Mouse (Mus musculus): ENCODE data around the gene Arhgap31.
"Not testable (repeated sequence)": the region's sequence is repeated elsewhere in the genome, so short reads cannot be mapped to it uniquely, and the experiment has no call there.

The Arhgap31 gene

DNA sequence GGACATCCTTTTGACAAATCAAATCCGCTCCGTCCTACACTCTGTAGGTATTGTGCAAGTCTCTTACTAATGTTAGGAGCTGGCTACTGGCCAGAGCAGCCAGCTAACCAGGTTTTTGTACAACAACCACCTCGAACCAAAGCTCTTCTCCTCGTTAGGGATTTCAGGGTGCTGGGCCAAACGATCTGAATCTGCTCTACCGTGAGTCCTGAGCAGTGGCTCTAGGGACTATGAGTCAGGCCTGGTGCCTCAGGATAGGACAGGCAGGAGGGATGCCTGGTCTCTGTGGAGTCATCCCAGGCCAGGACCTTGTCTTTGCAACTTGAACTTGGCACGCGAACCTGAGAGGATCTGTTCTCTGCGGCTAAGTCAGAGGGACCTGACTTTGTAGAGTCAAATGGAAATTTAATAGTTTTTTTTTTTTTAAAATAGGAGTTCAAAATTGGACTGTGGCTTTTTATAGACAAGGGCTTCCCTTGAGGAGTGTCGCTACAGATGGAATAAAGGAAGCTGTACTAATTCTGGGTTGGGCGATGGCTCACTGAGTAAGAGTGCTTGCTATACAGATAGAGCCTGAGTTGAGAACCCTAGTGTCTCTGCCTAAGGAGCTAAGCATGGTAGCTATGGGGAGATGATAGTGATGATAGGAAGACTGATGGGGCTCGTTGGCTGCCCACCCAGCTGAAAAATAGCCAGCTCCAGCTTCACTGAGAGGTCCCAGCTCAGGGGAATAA is 24.4 kb downstream of the Arhgap31 start:
- peak; percentile 86 for DNase-seq (ENCODE audit: low read depth, low spot score)

DNA sequence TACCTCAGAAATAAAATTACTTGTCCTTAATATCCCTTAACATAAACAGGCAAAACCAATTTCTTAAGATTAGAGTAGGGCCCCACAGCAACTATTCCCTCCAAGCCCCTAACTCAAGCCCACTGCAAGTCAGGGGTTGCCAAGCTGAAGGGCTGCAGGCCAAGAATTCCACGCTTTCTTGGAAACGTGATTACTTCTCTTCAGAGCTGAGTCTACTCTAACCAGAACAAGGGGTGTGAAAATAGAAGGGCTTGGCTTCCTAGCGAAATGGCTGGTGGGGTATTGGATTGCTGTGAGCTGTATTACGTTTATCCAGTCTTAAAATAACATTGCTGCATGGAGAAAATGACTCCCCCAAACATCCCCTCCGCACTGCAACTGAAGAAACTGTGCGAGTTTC is 25.4 kb downstream of the Arhgap31 start:
- peak; percentile 51 for DNase-seq (ENCODE audit: low read depth, low spot score)

DNA sequence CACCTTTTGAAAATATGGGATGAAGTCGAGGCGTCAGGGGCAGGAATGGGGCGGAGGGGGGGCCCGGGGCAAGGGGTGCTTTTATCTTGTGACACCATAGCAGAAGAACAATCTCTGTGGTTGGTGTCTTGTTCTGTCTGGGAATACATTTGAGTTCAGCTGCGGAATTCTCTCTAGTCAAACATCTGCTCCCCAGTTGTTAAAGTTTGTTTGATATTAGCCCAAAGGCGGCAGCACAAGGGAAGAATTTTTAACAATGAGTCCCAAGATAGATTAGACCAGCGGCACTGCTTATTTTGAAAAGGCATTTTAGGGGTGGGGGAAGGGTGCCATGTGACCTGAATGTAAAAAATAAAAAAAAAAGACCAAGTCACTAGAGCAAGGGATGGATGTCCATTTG is 30.0 kb downstream of the Arhgap31 start:
- DNase-seq (ENCODE audit: low read depth, low spot score): no peak

- DNase-seq (ENCODE audit: low read depth, low spot score): no peak
Observed at GRCm38 (mm10) chr16:38681313-38681712, 31.8 kb downstream of the Arhgap31 start.

GRCm38 (mm10) chr16:38679431-38680021 is 33.5 kb downstream of the Arhgap31 start:
- peak; percentile 20 for DNase-seq (ENCODE audit: low read depth, low spot score)

DNA sequence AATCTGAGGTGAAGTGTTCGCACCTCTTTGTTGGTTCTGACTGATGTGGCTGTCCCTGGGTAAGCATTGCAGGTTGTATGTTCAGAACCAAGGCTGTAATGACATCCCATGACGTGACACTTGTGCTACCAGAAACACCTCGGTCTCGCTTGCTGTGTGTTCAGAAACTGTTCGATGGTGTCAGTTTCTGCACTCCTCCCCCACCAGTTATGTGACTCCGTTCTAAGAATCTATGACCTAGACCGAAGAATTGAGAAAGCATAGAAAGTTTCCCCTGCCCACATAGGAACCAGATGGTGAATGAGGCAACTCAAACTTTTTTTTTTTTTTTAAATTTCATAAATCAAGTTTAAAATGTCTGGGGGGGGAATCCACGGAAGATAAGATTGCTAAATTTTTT is 34.2 kb downstream of the Arhgap31 start:
- peak; percentile 21 for DNase-seq (ENCODE audit: low read depth, low spot score)

GRCm38 (mm10) chr16:38677941-38678340 is 35.1 kb downstream of the Arhgap31 start:
- DNase-seq (ENCODE audit: low read depth, low spot score): not testable (repeated sequence)

GRCm38 (mm10) chr16:38677171-38677570 is 35.9 kb downstream of the Arhgap31 start:
- DNase-seq (ENCODE audit: low read depth, low spot score): no peak

DNA sequence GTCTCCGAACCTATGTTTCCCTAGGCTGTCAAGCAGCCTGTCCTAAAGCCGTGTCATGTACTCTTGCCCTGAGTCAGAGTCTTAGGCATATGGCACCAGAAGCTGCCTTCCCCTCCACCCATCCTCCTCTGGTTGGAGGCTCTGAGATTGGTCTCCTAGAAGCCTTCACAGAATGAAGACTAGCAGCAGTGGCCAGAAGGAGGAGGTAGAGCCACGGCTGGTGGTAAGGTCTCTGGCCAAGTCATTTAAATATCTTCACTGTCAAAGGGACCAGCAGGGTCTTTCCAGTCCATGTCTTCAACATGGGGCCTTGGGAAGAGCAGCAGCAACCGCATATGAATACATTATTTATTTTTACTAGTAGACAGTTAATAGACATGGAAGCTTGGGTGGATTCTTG is 36.4 kb downstream of the Arhgap31 start:
- no peak for DNase-seq (ENCODE audit: low read depth, low spot score)

GRCm38 (mm10) chr16:38675600-38676335 is 37.3 kb downstream of the Arhgap31 start:
- DNase-seq (ENCODE audit: low read depth, low spot score): no peak

DNA sequence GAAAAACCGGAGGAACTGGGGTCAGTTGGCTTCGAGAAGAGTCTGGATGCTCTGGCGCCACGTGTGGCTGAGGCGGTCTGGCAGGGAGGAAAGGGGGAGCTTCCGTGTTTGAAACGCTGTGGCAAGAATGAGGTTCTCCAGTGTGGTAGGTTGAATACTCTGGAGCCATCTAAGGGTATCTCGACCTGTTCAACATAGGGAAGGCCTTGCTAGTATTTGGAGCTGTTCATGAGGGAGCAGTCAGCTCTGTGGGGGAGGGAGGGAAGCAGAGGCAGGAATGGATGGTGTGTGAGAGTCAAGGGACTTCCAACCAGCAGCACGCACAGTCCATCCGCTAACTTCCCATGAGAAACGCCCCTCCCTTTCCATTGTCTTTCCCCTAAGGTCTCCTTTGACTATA is 38.2 kb downstream of the Arhgap31 start:
- no peak for DNase-seq (ENCODE audit: low read depth, low spot score)

- no peak for DNase-seq (ENCODE audit: low read depth, low spot score)
Observed at GRCm38 (mm10) chr16:38673511-38673910, 39.6 kb downstream of the Arhgap31 start.

- no peak for DNase-seq (ENCODE audit: low read depth, low spot score)
Observed at GRCm38 (mm10) chr16:38672947-38673346, 40.1 kb downstream of the Arhgap31 start.

GRCm38 (mm10) chr16:38672370-38672769 is 40.7 kb downstream of the Arhgap31 start:
- no peak for DNase-seq (ENCODE audit: low read depth, low spot score)

DNA sequence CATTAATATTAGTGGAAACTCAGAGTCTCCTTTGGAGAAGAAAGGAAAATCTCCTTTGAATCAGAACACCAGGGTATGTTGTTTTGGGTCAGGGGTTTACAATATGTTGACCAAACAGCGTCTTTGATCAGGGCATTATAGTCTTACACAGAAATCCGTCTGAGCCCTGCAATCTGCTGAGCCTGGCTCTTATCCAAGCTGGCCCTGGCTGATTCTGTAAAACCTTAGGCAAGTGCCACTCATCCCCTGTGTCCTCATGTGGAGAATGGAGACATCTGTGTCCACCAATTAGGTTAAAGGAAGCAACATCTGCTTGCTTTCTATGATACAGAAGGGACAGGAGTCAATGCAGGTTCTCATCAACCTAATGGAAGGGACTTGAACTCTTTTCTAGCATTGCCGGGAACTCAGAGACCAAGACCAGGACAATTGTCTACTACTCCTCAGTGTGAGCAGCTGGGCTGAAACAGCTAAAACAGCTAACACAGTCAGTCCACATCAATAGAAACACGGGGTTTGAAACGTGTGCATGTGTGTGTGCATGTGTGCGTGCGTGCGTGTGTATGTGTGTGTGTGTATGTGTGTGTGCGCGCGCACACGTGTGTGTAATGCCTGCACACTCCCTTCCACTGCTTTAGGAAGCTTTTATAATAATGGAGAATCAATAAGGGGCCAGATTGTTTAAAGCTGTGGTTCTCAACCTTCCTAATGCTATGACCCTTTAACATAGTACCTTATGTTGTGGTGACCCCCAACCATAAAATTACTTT is 42.3 kb downstream of the Arhgap31 start:
- DNase-seq (ENCODE audit: low read depth, low spot score): no peak

DNA sequence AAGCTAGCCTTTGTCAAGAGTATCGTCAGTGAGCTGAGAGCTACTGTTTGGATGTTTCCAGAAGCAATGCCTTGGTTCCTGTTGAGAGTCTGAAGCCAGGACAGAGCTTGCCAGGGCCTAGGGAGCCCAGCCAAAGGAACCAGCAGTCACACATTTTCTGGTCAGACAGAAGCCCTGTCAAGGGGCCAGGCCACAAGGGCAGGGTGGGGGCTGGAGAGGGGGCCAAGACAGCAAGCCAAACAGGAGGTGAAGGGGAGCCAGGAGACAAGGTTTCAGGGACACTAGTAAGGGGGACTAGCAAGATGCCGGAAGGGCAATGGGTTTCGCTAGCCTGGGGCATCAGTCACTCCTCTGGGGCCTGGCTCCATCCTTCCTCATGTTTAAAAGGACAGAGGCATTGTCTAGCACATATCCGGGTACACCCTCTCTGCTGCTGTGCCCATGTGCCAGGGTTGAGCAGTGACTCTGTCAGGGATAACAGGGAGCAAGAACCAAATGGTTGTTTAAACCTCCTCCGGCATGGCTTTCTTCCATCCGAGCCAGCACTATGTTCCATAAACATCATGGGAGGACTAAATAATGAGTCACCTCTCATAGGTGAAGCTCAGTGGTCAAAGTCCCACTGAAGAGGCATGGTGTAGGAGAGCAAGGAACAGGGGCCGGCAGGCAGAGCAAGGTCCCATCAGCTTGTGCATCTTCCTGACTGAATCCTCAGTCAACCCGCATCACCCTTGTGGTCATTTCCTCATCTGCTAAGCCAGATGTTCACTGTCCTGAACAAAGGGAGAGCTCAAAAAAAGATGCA is 44.0 kb downstream of the Arhgap31 start:
- peak; percentile 47 for DNase-seq (ENCODE audit: low read depth, low spot score)

DNA sequence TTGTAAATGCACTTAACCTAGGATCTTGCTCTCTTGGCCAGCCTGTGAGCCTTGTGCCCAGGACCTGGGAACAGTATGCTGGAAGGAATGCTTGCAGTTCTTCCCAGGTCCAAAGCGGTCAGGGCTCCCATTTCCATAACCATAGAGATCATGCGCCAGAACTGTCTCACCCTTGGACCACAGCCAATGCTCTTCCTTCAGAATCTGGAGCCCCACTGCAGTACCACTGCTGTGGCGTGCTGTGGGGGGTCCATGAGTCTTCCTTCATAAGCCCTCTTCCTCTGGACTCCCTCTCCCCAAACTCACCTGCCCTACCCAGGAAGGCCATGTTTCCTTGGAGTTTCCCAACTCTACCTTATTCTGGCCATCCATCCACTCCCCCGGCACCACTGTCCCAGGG is 46.6 kb downstream of the Arhgap31 start:
- no peak for DNase-seq (ENCODE audit: low read depth, low spot score)

GRCm38 (mm10) chr16:38666016-38666415 is 47.1 kb downstream of the Arhgap31 start:
- DNase-seq (ENCODE audit: low read depth, low spot score): no peak

- no peak for DNase-seq (ENCODE audit: low read depth, low spot score)
Observed at GRCm38 (mm10) chr16:38662575-38662974, 50.5 kb downstream of the Arhgap31 start.

- no peak for DNase-seq (ENCODE audit: low read depth, low spot score)
Observed at GRCm38 (mm10) chr16:38654308-38654707, 58.8 kb downstream of the Arhgap31 start.

DNA sequence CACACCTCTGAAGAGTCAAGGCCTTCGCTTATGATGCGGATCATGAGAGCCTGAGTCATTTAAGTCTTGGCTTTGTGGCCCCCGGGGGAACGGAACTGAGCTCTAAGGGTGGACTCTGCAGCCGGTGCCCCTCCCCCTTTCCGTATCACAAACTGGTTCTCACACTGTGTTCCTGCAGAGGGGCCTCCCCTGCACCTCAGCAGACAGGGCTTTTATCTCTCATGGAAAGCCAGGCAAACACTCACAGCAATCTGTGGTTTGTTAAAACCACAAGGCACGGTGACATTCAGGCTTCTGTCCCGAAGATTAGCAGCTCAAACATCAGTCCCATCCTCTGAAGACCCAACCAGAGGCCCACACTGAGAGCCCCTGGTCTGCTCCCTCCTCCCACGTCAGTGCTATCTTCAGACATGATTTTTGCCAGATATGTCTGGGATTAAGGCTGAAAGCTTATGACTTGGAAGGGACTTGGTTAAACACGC is 59.6 kb downstream of the Arhgap31 start:
- DNase-seq (ENCODE audit: low read depth, low spot score): no peak
